Mouse (Mus musculus): ENCODE data around the gene Snrpd2. TPM values are rescaled to one million over a fixed set of nuclear protein-coding genes. Genes with fewer than 3 reads are reported as not detected.

The Snrpd2 gene
- polyA plus RNA-seq (2014; fragmentation: Nextera tagmentation; extraction: Ambion mirVana), result 179 and 183 TPM in 2 replicates

DNA sequence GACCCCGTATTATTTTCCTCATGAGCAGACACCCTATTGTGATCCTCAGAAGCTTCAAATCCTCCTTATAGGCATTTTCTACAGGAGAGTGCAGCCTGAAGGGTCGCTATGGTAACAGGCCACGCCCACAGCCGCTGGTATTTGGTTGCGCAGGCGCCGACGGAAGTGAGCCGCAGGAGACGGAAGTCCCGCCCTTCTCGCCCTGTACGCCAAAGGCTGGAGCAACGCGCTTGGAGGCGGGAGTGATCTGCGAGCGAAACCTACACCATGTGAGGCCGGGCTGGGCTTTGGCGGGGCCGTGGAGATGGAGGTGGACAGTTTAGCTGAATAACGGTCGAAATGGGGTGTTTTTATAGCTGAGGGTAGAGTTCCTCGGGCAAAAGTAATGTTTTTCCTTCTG is at the start of gene Snrpd2:
Snrpd2 (plus strand) TSS at position 97 of the 400 bp plus-strand sequence.
- Histone ChIP-seq H3K4me2 (ENCODE audit: low read depth, severe bottlenecking) (peak within 1 kb of the TSS; percentile 76), H3K36me3 (ENCODE audit: control insufficient read depth, insufficient read depth, low read length) (peaks cover 12% of the 10 kb centered on the region; the same call in 1 of the 2 replicates), H3K9ac (ENCODE audit: low read length) (peak within 1 kb of the TSS; percentile 58), H3K27ac (replicated peaks; ENCODE audit: low read depth, low read length) (peak within 1 kb of the TSS; percentile 42; the same call in 1 of the 2 replicates), H3K4me3 (ENCODE audit: low read depth, low read length) (peak within 1 kb of the TSS; percentile 61), H3K27me3 (ENCODE audit: control insufficient read depth, insufficient read depth, low read length) (no peaks in the 10 kb centered on the region), H3K4me1 (ENCODE audit: control insufficient read depth, insufficient read depth, low read length) (peaks cover 11% of the 10 kb centered on the region), H3K9me3 (ENCODE audit: control insufficient read depth, low read length) (no peaks in the 10 kb centered on the region)
- ATAC-seq (ENCODE audit: insufficient number of reproducible peaks, low FRiP score, low TSS enrichment, low read depth), result peak; percentile 90
- WGBS, result 0% methylated on average over 24 of the region's 24 CpGs
- peak; percentile 98 for DNase-seq (ENCODE audit: low spot score)

- DNase-seq (ENCODE audit: low spot score), result no peak
- Histone ChIP-seq H3K4me2 (ENCODE audit: low read depth, severe bottlenecking) (no peak overlapping the region), H3K4me1 (ENCODE audit: control insufficient read depth, insufficient read depth, low read length) (peaks cover 12% of the 10 kb centered on the region), H3K9me3 (ENCODE audit: control insufficient read depth, low read length) (no peaks in the 10 kb centered on the region), H3K27ac (replicated peaks; ENCODE audit: low read depth, low read length) (no peak overlapping the region), H3K27me3 (ENCODE audit: control insufficient read depth, insufficient read depth, low read length) (no peaks in the 10 kb centered on the region), H3K4me3 (ENCODE audit: low read depth, low read length) (no peak overlapping the region), H3K9ac (ENCODE audit: low read length) (no peak overlapping the region), H3K36me3 (ENCODE audit: control insufficient read depth, insufficient read depth, low read length) (no peaks in the 10 kb centered on the region)
- ATAC-seq (ENCODE audit: insufficient number of reproducible peaks, low FRiP score, low TSS enrichment, low read depth), result no peak
- 75% methylated on average over 1 of the region's 1 CpGs for WGBS
These were observed 49.2 kb upstream of the Snrpd2 start for GRCm38 (mm10) chr7:19100290-19100689.

GRCm38 (mm10) chr7:19103741-19104140 is 45.8 kb upstream of the Snrpd2 start:
- Histone ChIP-seq H3K36me3 (ENCODE audit: control insufficient read depth, insufficient read depth, low read length) (no peaks in the 10 kb centered on the region), H3K9me3 (ENCODE audit: control insufficient read depth, low read length) (no peaks in the 10 kb centered on the region), H3K27me3 (ENCODE audit: control insufficient read depth, insufficient read depth, low read length) (no peaks in the 10 kb centered on the region), H3K4me3 (ENCODE audit: low read depth, low read length) (no peak overlapping the region), H3K27ac (replicated peaks; ENCODE audit: low read depth, low read length) (no peak overlapping the region), H3K9ac (ENCODE audit: low read length) (no peak overlapping the region), H3K4me1 (ENCODE audit: control insufficient read depth, insufficient read depth, low read length) (no peaks in the 10 kb centered on the region), H3K4me2 (ENCODE audit: low read depth, severe bottlenecking) (no peak overlapping the region)
- DNase-seq (ENCODE audit: low spot score) (no peak), ATAC-seq (ENCODE audit: insufficient number of reproducible peaks, low FRiP score, low TSS enrichment, low read depth) (no peak)

DNA sequence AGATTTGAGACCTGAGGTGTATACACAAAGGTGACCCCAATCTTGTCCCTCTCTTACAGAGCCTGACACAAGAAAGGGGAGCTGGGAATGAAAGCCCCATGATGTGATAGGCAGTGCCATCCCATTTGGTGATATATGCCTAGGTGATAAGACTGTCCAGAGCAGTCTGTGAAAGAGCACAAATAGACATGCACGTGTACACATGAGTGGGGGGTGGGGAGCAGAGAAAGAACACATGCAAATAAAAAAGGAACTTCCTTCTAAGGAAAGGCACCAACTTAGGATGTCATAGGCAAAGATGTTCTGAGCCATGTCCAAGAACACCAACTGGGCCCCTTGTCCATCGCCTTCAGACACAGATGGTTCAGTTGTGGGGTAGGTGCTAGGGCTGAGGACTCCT is 45.0 kb upstream of the Snrpd2 start:
- DNase-seq (ENCODE audit: low spot score), result no peak
- H3K4me1 ChIP-seq (ENCODE audit: control insufficient read depth, insufficient read depth, low read length), result no peaks in the 10 kb centered on the region
- no peak overlapping the region for H3K9ac ChIP-seq (ENCODE audit: low read length)
- no peak overlapping the region for H3K27ac ChIP-seq (replicated peaks; ENCODE audit: low read depth, low read length)
- H3K27me3 ChIP-seq (ENCODE audit: control insufficient read depth, insufficient read depth, low read length), result no peaks in the 10 kb centered on the region
- H3K36me3 ChIP-seq (ENCODE audit: control insufficient read depth, insufficient read depth, low read length), result no peaks in the 10 kb centered on the region
- no peak overlapping the region for H3K4me2 ChIP-seq (ENCODE audit: low read depth, severe bottlenecking)
- 80% methylated on average over 2 of the region's 2 CpGs for WGBS
- H3K4me3 ChIP-seq (ENCODE audit: low read depth, low read length), result no peak overlapping the region
- H3K9me3 ChIP-seq (ENCODE audit: control insufficient read depth, low read length), result no peaks in the 10 kb centered on the region
- no peak for ATAC-seq (ENCODE audit: insufficient number of reproducible peaks, low FRiP score, low TSS enrichment, low read depth)

GRCm38 (mm10) chr7:19107436-19107835 is 42.1 kb upstream of the Snrpd2 start:
- 65% methylated on average over 3 of the region's 3 CpGs for WGBS
- Histone ChIP-seq H3K9me3 (ENCODE audit: control insufficient read depth, low read length) (no peaks in the 10 kb centered on the region), H3K4me3 (ENCODE audit: low read depth, low read length) (no peak overlapping the region), H3K27me3 (ENCODE audit: control insufficient read depth, insufficient read depth, low read length) (no peaks in the 10 kb centered on the region), H3K36me3 (ENCODE audit: control insufficient read depth, insufficient read depth, low read length) (no peaks in the 10 kb centered on the region), H3K4me2 (ENCODE audit: low read depth, severe bottlenecking) (no peak overlapping the region), H3K4me1 (ENCODE audit: control insufficient read depth, insufficient read depth, low read length) (no peaks in the 10 kb centered on the region), H3K27ac (replicated peaks; ENCODE audit: low read depth, low read length) (no peak overlapping the region), H3K9ac (ENCODE audit: low read length) (no peak overlapping the region)
- DNase-seq (ENCODE audit: low spot score) (no peak), ATAC-seq (ENCODE audit: insufficient number of reproducible peaks, low FRiP score, low TSS enrichment, low read depth) (no peak)

GRCm38 (mm10) chr7:19109565-19109964 is 40.0 kb upstream of the Snrpd2 start:
- no peak overlapping the region for H3K4me3 ChIP-seq (ENCODE audit: low read depth, low read length)
- H3K27ac ChIP-seq (replicated peaks; ENCODE audit: low read depth, low read length), result no peak overlapping the region
- H3K27me3 ChIP-seq (ENCODE audit: control insufficient read depth, insufficient read depth, low read length), result no peaks in the 10 kb centered on the region
- ATAC-seq (ENCODE audit: insufficient number of reproducible peaks, low FRiP score, low TSS enrichment, low read depth) (no peak), DNase-seq (ENCODE audit: low spot score) (no peak)
- no peak overlapping the region for H3K4me2 ChIP-seq (ENCODE audit: low read depth, severe bottlenecking)
- no peaks in the 10 kb centered on the region for H3K4me1 ChIP-seq (ENCODE audit: control insufficient read depth, insufficient read depth, low read length)
- WGBS, result 78% methylated on average over 1 of the region's 1 CpGs
- no peaks in the 10 kb centered on the region; the same call in 1 of the 2 replicates for H3K36me3 ChIP-seq (ENCODE audit: control insufficient read depth, insufficient read depth, low read length)
- no peak overlapping the region for H3K9ac ChIP-seq (ENCODE audit: low read length)
- no peaks in the 10 kb centered on the region for H3K9me3 ChIP-seq (ENCODE audit: control insufficient read depth, low read length)

- Histone ChIP-seq H3K27me3 (ENCODE audit: control insufficient read depth, insufficient read depth, low read length) (no peaks in the 10 kb centered on the region), H3K4me3 (ENCODE audit: low read depth, low read length) (0 out of 2 replicates have a peak within 1 kb of the TSS, but pooled peaks have one; percentile 12), H3K4me2 (ENCODE audit: low read depth, severe bottlenecking) (no peak within 1 kb of the TSS; the same call in 1 of the 2 replicates), H3K27ac (replicated peaks; ENCODE audit: low read depth, low read length) (no peak within 1 kb of the TSS), H3K9me3 (ENCODE audit: control insufficient read depth, low read length) (peaks cover 4% of the 10 kb centered on the region; the same call in 1 of the 2 replicates), H3K4me1 (ENCODE audit: control insufficient read depth, insufficient read depth, low read length) (peaks cover 6% of the 10 kb centered on the region; the same call in 1 of the 2 replicates), H3K36me3 (ENCODE audit: control insufficient read depth, insufficient read depth, low read length) (no peaks in the 10 kb centered on the region), H3K9ac (ENCODE audit: low read length) (no peak within 1 kb of the TSS)
- DNase-seq (ENCODE audit: low spot score), result peak; percentile 78
- no peak for ATAC-seq (ENCODE audit: insufficient number of reproducible peaks, low FRiP score, low TSS enrichment, low read depth)
- 21% methylated on average over 64 of the region's 64 CpGs for WGBS
These were observed 31.3 kb upstream of the Snrpd2 start, which contains the start of gene Gm4969 for GRCm38 (mm10) chr7:19118028-19118771. TSS of gene Gm4969 (minus strand) at chr7:19118368.

DNA sequence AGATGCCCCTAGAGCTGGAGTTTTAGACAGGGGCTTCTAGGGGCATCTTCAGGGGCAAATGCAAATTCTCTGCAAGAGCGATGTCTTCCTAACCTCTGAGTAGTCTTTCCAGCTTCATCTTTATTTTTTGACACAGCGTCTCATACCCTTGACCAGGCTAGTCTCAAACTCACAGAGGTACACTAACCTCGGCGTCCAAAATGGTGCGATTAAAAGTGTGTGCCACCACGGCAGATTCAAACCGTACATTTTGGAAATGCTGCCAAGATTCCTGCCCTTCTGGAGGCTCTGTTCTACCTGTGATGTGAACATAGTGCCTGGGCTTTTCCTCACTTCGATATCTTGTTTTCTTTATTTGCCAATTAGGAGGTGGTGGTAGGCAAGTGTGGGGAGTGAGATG is 30.4 kb upstream of the Snrpd2 start:
- WGBS, result 94% methylated on average over 8 of the region's 8 CpGs

More for the DNA sequence above, 30.4 kb upstream of the Snrpd2 start:
- H3K36me3 ChIP-seq (ENCODE audit: control insufficient read depth, insufficient read depth, low read length), result no peaks in the 10 kb centered on the region
- no peak overlapping the region for H3K27ac ChIP-seq (replicated peaks; ENCODE audit: low read depth, low read length)
- H3K9ac ChIP-seq (ENCODE audit: low read length), result no peak overlapping the region
- H3K4me1 ChIP-seq (ENCODE audit: control insufficient read depth, insufficient read depth, low read length), result peaks cover 6% of the 10 kb centered on the region; the same call in 1 of the 2 replicates
- H3K4me2 ChIP-seq (ENCODE audit: low read depth, severe bottlenecking), result no peak overlapping the region
- peaks cover 4% of the 10 kb centered on the region; the same call in 1 of the 2 replicates for H3K9me3 ChIP-seq (ENCODE audit: control insufficient read depth, low read length)
- ATAC-seq (ENCODE audit: insufficient number of reproducible peaks, low FRiP score, low TSS enrichment, low read depth) (peak; percentile 4; the same call in 1 of the 2 replicates), DNase-seq (ENCODE audit: low spot score) (no peak)
- no peak overlapping the region for H3K4me3 ChIP-seq (ENCODE audit: low read depth, low read length)
- H3K27me3 ChIP-seq (ENCODE audit: control insufficient read depth, insufficient read depth, low read length), result no peaks in the 10 kb centered on the region
